Mouse (Mus musculus) bone marrow macrophage, adult 2 months (primary cell): ENCODE results near the gene Gm9747.

Source experiments
- CTCF ChIP-seq: IDR thresholded peaks from 2 replicates; pipeline ENCODE4 v1.5.1; 2012; ENCODE audit warnings: low read depth, mild to moderate bottlenecking, low read length, moderate library complexity
- POLR2A ChIP-seq: IDR thresholded peaks from 2 replicates; pipeline ENCODE4 v1.6.1; 2012; ENCODE audit warnings: mild to moderate bottlenecking, low read depth, low read length, borderline replicate concordance

DNA sequence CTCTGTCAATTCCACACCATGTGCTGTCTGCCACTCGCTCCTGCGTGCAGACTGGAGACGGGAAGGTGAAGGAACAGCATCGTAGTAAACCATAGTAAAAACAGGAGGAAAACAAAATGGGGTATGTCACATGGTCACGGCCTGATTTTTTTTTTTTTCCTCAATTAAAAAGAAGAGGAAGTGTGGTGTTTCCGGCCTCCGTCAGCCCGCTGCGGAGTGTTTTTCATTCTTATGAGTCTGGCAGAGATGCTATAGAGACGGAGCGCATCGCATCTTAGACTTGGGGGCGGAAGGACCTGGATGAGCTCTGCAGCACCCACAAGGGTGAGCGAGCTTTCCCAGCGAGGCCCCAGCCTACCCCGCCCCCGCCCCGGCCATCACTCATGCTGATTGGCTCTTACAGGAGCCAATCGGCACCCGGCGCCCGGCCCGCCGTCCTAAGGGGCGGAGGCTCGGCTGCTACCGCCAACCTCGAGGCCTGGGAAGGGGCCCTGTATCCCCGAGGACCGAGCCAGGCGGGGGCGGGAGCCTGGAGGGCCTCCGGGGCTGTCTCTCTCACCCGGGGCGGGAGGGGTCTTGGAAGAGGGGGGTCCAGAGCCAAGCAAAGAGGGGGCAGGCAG lies 50.2 kb downstream of the Gm9747 start:
- TF ChIP-seq CTCF = no peak
- no peak for TF ChIP-seq POLR2A
